Mouse (Mus musculus) forebrain, postnatal 0 days (tissue): ENCODE measurements around the gene Lmod1. TPM values are rescaled to one million over a fixed set of nuclear protein-coding genes. Genes with fewer than 3 reads are reported as not detected.
A peak's percentile ranks its signal among the peaks of the same experiment; 100 is the strongest.

Experiments used
- ATAC-seq: fragments of 200-750 bp; cut with Nextera tagmentation; 2 replicates; pipeline ENCODE4 v1.8.0; 2017; ENCODE audit warnings: mild to moderate bottlenecking, moderate library complexity
- DNase-seq: peaks from one replicate; pipeline ENCODE4 v3.0.0-alpha.2; 2015
- H3K27ac ChIP-seq: fragments of 300-500 bp; sonication (generic); 2 replicates; pipeline ENCODE4 v1.5.1; 2014; ENCODE audit warnings: low read depth, mild to moderate bottlenecking, antibody characterized with exemption, low read length, moderate library complexity, mixed read lengths
- H3K27me3 ChIP-seq: fragments of 300-500 bp; sonication (generic); 2 replicates; pipeline ENCODE4 v1.6.1; 2014; ENCODE audit warnings: mild to moderate bottlenecking, low read length, mixed read lengths; ENCODE audit not compliant: insufficient read depth
- H3K36me3 ChIP-seq: fragments of 300-500 bp; sonication (generic); 2 replicates; pipeline ENCODE4 v1.6.1; 2014; ENCODE audit warnings: mild to moderate bottlenecking, moderate library complexity; ENCODE audit not compliant: insufficient read depth
- H3K4me1 ChIP-seq: fragments of 300-500 bp; sonication (generic); 2 replicates; pipeline ENCODE4 v1.6.1; 2014; ENCODE audit warnings: antibody characterized with exemption; ENCODE audit not compliant: insufficient read depth
- H3K4me2 ChIP-seq: fragments of 300-500 bp; sonication (generic); 2 replicates; pipeline ENCODE4 v1.6.1; 2014; ENCODE audit warnings: low read depth, mild to moderate bottlenecking, moderate library complexity
- H3K4me3 ChIP-seq: fragments of 300-500 bp; sonication (generic); 2 replicates; pipeline ENCODE4 v1.5.1; 2014; ENCODE audit warnings: low read depth, low read length, mixed read lengths
- H3K9ac ChIP-seq: fragments of 300-500 bp; sonication (generic); 2 replicates; pipeline ENCODE4 v1.6.1; 2014; ENCODE audit warnings: mild to moderate bottlenecking
- H3K9me3 ChIP-seq: fragments of 300-500 bp; sonication (generic); 2 replicates; pipeline ENCODE4 v1.6.1; 2016; ENCODE audit warnings: low read length
- CTCF ChIP-seq: sonication (generic); IDR thresholded peaks from 2 replicates; pipeline ENCODE4 v1.5.1; 2016; ENCODE audit warnings: antibody characterized with exemption, control low read depth, low read depth
- WGBS: fragments of 180-500 bp; shearing (Covaris S2); extraction: QIAGEN DNeasy Blood & Tissue Kit; methylation state at CpG from one replicate; pipeline ENCODE4 v1.1.7; 2014; 5-methylcytosine and 5-hydroxymethylcytosine counted together
- polyA plus RNA-seq: library from polyadenylated mRNA; unstranded; fragments of >200 nt; fragmentation: Nextera tagmentation; extraction: Ambion mirVana; gene quantifications from 2 replicates; pipeline ENCODE4 v1.2.1, GENCODE M21; 2015
- total RNA-seq: library from RNA; depleted of rRNA; stranded (reverse); fragments of >200 nt; gene quantifications from 2 replicates; pipeline ENCODE4 v1.2.3, GENCODE M21; 2014

Gene Lmod1
- total and polyA plus RNA-seq, 2 experiments from 2014 or later = 0.21 to 0.52 TPM

- TF ChIP-seq CTCF = no peak; the same call in 1 of the 2 replicates
- Histone ChIP-seq H3K36me3 (no peaks in the 10 kb centered on the region), H3K27me3 (no peaks in the 10 kb centered on the region), H3K4me2 (peak overlapping the region; percentile 85; the same call in 1 of the 2 replicates), H3K4me1 (no peaks in the 10 kb centered on the region), H3K27ac (no peak overlapping the region), H3K9me3 (no peaks in the 10 kb centered on the region), H3K4me3 (no peak overlapping the region), H3K9ac (no peak overlapping the region)
- DNase-seq (no peak), ATAC-seq (no peak)
- 83% methylated on average over 5 of the region's 5 CpGs for WGBS
These were observed 44.8 kb downstream of the Lmod1 start for GRCm38 (mm10) chr1:135369415-135369814.

- TF ChIP-seq CTCF = no peak
- 53% methylated on average over 4 of the region's 4 CpGs for WGBS
- Histone ChIP-seq H3K36me3 (no peaks in the 10 kb centered on the region), H3K4me1 (peaks cover 5% of the 10 kb centered on the region; the same call in 1 of the 2 replicates), H3K9me3 (no peaks in the 10 kb centered on the region), H3K27me3 (no peaks in the 10 kb centered on the region), H3K27ac (no peak overlapping the region), H3K4me3 (peak overlapping the region; percentile 27), H3K9ac (peak overlapping the region; percentile 48), H3K4me2 (peak overlapping the region; percentile 43)
- DNase-seq (peak; percentile 56), ATAC-seq (no peak)
These were observed 48.6 kb downstream of the Lmod1 start for GRCm38 (mm10) chr1:135373171-135373677.

GRCm38 (mm10) chr1:135374175-135374867 is 49.7 kb downstream of the Lmod1 start:
- no peak for TF ChIP-seq CTCF

GRCm38 (mm10) chr1:135374868-135375581 is 50.4 kb downstream of the Lmod1 start, which contains the start of gene Shisa4:
TSS of gene Shisa4 (minus strand) at chr1:135375237.
- WGBS = 5% methylated on average over 18 of the region's 38 CpGs
- TF ChIP-seq CTCF = peak; percentile 23; the same call in 1 of the 2 replicates
- peak; percentile 86 for ATAC-seq

More at GRCm38 (mm10) chr1:135374175-135374867, 49.7 kb downstream of the Lmod1 start:
- peak overlapping the region; percentile 71 for H3K4me3 ChIP-seq
- no peaks in the 10 kb centered on the region for H3K36me3 ChIP-seq
- no peak for ATAC-seq
- peak overlapping the region; percentile 93 for H3K4me2 ChIP-seq
- H3K27ac ChIP-seq = peak overlapping the region; percentile 79
- peaks cover 5% of the 10 kb centered on the region; the same call in 1 of the 2 replicates for H3K4me1 ChIP-seq
- peak; percentile 33 for DNase-seq
- WGBS = 1% methylated on average over 19 of the region's 19 CpGs
- H3K9me3 ChIP-seq = no peaks in the 10 kb centered on the region
- peak overlapping the region; percentile 90 for H3K9ac ChIP-seq
- no peaks in the 10 kb centered on the region for H3K27me3 ChIP-seq

GRCm38 (mm10) chr1:135378576-135378975 is 54.0 kb downstream of the Lmod1 start:
- WGBS = 52% methylated on average over 9 of the region's 9 CpGs
- H3K36me3 ChIP-seq = peaks cover 17% of the 10 kb centered on the region
- no peak for ATAC-seq
- H3K27ac ChIP-seq = no peak overlapping the region
- no peak overlapping the region for H3K4me2 ChIP-seq
- no peak overlapping the region for H3K9ac ChIP-seq
- H3K4me3 ChIP-seq = no peak overlapping the region
- no peaks in the 10 kb centered on the region for H3K27me3 ChIP-seq
- no peaks in the 10 kb centered on the region for H3K9me3 ChIP-seq
- DNase-seq = no peak
- TF ChIP-seq CTCF = no peak
- H3K4me1 ChIP-seq = peaks cover 5% of the 10 kb centered on the region; the same call in 1 of the 2 replicates

More at GRCm38 (mm10) chr1:135374868-135375581, 50.4 kb downstream of the Lmod1 start, which contains the start of gene Shisa4:
- H3K9me3 ChIP-seq = no peaks in the 10 kb centered on the region
- H3K9ac ChIP-seq = peak within 1 kb of the TSS; percentile 90
- peak within 1 kb of the TSS; percentile 79 for H3K27ac ChIP-seq
- no peaks in the 10 kb centered on the region for H3K36me3 ChIP-seq
- peak within 1 kb of the TSS; percentile 93 for H3K4me2 ChIP-seq
- DNase-seq = peak; percentile 79
- H3K4me3 ChIP-seq = peak within 1 kb of the TSS; percentile 71
- peaks cover 5% of the 10 kb centered on the region; the same call in 1 of the 2 replicates for H3K4me1 ChIP-seq
- H3K27me3 ChIP-seq = no peaks in the 10 kb centered on the region

GRCm38 (mm10) chr1:135379048-135379447 is 54.4 kb downstream of the Lmod1 start:
- TF ChIP-seq CTCF = no peak
- no peak for DNase-seq
- Histone ChIP-seq H3K27ac (no peak overlapping the region), H3K9ac (no peak overlapping the region), H3K27me3 (no peaks in the 10 kb centered on the region), H3K36me3 (peaks cover 21% of the 10 kb centered on the region), H3K4me1 (peaks cover 5% of the 10 kb centered on the region; the same call in 1 of the 2 replicates), H3K4me2 (no peak overlapping the region), H3K4me3 (no peak overlapping the region), H3K9me3 (no peaks in the 10 kb centered on the region)
- WGBS = 64% methylated on average over 2 of the region's 2 CpGs
- no peak for ATAC-seq
